Mouse (Mus musculus): ENCODE measurements around the gene Dhh. TPM values are rescaled to one million over a fixed set of nuclear protein-coding genes. Genes with fewer than 3 reads are reported as not detected.
A peak's percentile ranks its signal among the peaks of the same experiment; 100 is the strongest.

The Dhh gene
- polyA plus RNA-seq, 1 experiment from 2014 or later: 0.76 TPM

DNA sequence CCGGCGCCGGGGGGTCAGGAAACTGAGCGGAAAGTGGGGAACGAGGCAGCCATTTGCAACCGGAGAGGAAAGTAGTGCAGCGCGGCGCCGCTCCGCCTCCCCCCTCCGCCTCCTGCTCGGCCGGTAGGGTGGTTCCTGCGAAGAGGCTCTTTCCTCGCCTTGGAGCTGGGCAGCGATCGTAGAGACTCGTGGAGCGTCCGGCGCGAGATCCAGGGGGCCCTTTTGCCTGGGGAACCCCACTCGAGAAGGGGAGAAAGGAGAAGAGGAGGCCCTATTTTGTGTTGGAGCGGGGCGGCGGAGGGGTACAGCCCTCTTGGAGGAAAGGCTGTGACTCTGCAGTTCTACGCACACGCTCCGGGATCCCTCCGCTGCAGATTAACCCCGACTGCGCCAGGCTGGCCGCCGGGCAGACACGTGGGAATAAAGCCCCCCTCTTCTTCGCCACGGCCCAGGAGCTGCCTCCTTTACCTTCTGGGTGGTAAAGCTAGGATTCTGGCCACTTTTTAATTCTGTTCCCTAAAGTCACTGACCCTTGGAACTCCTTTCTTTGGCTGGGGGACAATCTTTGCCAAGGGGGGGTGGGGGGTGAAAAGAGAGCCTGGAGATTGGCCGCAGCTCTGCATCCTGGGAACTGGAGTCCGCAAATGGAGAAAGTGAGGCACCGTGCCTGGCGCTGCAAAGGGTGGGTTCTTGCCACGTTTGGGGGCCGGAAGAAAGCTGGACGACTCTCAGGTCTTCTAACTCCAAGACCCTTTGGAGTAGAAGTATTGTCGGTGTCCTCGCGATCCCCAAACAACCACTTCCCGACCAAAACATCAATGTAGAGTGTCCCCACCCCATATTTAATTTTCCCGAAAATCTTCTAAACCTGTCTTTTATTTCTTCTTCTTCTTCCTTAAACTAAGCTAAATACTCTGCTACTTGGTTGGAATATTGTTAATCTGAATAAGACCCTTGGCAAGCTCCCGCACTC is 26.1 kb downstream of the Dhh start:
- Histone ChIP-seq H3K27ac (replicated peaks; ENCODE audit: low read depth, low read length) (peak overlapping the region; percentile 98), H3K27me3 (ENCODE audit: control insufficient read depth, insufficient read depth, low read length) (no peaks in the 10 kb centered on the region), H3K9me3 (replicated peaks; ENCODE audit: control insufficient read depth, low read length) (no peaks in the 10 kb centered on the region), H3K36me3 (replicated peaks; ENCODE audit: control insufficient read depth, insufficient read depth, low read depth, low read length) (no peaks in the 10 kb centered on the region), H3K4me1 (ENCODE audit: control insufficient read depth, insufficient read depth, low read length) (peaks cover 14% of the 10 kb centered on the region), H3K4me2 (ENCODE audit: low read depth, low read length) (peak overlapping the region; percentile 96), H3K4me3 (ENCODE audit: low read depth, low read length) (peak overlapping the region; percentile 86), H3K9ac (replicated peaks; ENCODE audit: low read length) (peak overlapping the region; percentile 99)
- 1% methylated on average over 51 of the region's 51 CpGs for WGBS
- ATAC-seq (replicated peaks; ENCODE audit: insufficient number of reproducible peaks, low FRiP score, low TSS enrichment, low read depth) (peak; percentile 76), DNase-seq (ENCODE audit: low spot score) (peak; percentile 97)

GRCm38 (mm10) chr15:98871070-98871915 is 27.0 kb downstream of the Dhh start, which contains the start of gene Kmt2d:
TSS of gene Kmt2d (minus strand) at chr15:98871204.
- peak within 1 kb of the TSS; percentile 86 for H3K4me3 ChIP-seq (ENCODE audit: low read depth, low read length)
- H3K9me3 ChIP-seq (replicated peaks; ENCODE audit: control insufficient read depth, low read length): no peaks in the 10 kb centered on the region
- peaks cover 14% of the 10 kb centered on the region for H3K4me1 ChIP-seq (ENCODE audit: control insufficient read depth, insufficient read depth, low read length)
- peak within 1 kb of the TSS; percentile 96 for H3K4me2 ChIP-seq (ENCODE audit: low read depth, low read length)
- peak within 1 kb of the TSS; percentile 99 for H3K9ac ChIP-seq (replicated peaks; ENCODE audit: low read length)
- no peaks in the 10 kb centered on the region for H3K36me3 ChIP-seq (replicated peaks; ENCODE audit: control insufficient read depth, insufficient read depth, low read depth, low read length)
- H3K27me3 ChIP-seq (ENCODE audit: control insufficient read depth, insufficient read depth, low read length): no peaks in the 10 kb centered on the region
- peak within 1 kb of the TSS; percentile 98 for H3K27ac ChIP-seq (replicated peaks; ENCODE audit: low read depth, low read length)
- DNase-seq (ENCODE audit: low spot score): peak; percentile 74
- peak; percentile 40 for ATAC-seq (replicated peaks; ENCODE audit: insufficient number of reproducible peaks, low FRiP score, low TSS enrichment, low read depth)
- under 1% methylated on average over 72 of the region's 94 CpGs for WGBS

DNA sequence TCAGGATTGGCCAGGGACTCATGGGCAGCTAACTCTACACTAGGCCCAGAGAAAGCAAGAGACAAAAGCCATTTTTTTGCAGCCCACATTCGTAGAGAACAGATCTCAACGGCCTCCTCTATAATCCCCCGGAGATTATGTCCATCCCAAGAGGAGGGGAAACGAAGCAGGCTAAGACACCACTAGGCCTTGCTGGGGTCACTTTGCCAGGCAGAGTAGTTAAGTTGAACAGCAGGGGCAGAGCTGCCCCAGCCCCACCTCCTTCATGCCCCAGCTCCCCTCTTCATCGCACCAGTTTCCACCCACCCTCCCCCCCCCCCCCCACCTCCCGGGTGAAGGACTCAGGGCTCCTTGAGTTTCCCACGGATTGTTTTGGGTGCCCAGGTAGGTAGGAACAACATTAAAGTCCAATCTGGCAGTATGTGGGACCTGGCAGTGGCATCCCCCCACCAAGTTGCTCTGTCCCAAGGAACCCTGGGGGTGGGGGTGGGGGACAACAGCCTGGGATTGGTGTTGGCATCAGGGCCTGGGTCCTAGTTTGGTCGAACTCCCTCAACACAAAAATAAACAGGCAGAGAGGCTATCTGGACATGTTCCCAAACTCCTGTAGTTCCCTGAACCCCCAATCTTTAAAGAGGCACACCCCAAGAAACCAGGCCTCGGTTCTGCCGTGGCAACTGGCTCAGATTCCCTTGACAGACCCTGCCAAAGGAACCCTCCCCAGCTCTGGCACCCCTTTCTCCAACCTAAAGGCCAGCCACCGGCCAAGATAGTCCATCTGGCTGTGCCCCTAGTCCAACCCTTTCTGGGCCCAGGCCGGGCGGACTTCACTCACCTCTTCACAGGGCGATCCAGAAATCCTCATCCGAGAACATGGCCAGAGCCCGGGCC is 27.9 kb downstream of the Dhh start:
- ATAC-seq (replicated peaks; ENCODE audit: insufficient number of reproducible peaks, low FRiP score, low TSS enrichment, low read depth): no peak
- H3K27ac ChIP-seq (replicated peaks; ENCODE audit: low read depth, low read length): peak overlapping the region; percentile 98
- DNase-seq (ENCODE audit: low spot score): peak; percentile 25

GRCm38 (mm10) chr15:98869342-98870178 is 28.8 kb downstream of the Dhh start:
- no peak for DNase-seq (ENCODE audit: low spot score)
- Histone ChIP-seq H3K9me3 (replicated peaks; ENCODE audit: control insufficient read depth, low read length) (no peaks in the 10 kb centered on the region), H3K36me3 (replicated peaks; ENCODE audit: control insufficient read depth, insufficient read depth, low read depth, low read length) (peaks cover 13% of the 10 kb centered on the region), H3K27me3 (ENCODE audit: control insufficient read depth, insufficient read depth, low read length) (no peaks in the 10 kb centered on the region), H3K4me3 (ENCODE audit: low read depth, low read length) (peak overlapping the region; percentile 86), H3K27ac (replicated peaks; ENCODE audit: low read depth, low read length) (no peak overlapping the region), H3K9ac (replicated peaks; ENCODE audit: low read length) (peak overlapping the region; percentile 99), H3K4me2 (ENCODE audit: low read depth, low read length) (peak overlapping the region; percentile 96), H3K4me1 (ENCODE audit: control insufficient read depth, insufficient read depth, low read length) (peaks cover 14% of the 10 kb centered on the region)
- 13% methylated on average over 8 of the region's 8 CpGs for WGBS
- no peak for ATAC-seq (replicated peaks; ENCODE audit: insufficient number of reproducible peaks, low FRiP score, low TSS enrichment, low read depth)

More for the DNA sequence above, 27.9 kb downstream of the Dhh start:
- Histone ChIP-seq H3K4me2 (ENCODE audit: low read depth, low read length) (peak overlapping the region; percentile 96), H3K4me1 (ENCODE audit: control insufficient read depth, insufficient read depth, low read length) (peaks cover 14% of the 10 kb centered on the region), H3K4me3 (ENCODE audit: low read depth, low read length) (peak overlapping the region; percentile 86), H3K27me3 (ENCODE audit: control insufficient read depth, insufficient read depth, low read length) (no peaks in the 10 kb centered on the region), H3K36me3 (replicated peaks; ENCODE audit: control insufficient read depth, insufficient read depth, low read depth, low read length) (peaks cover 8% of the 10 kb centered on the region), H3K9me3 (replicated peaks; ENCODE audit: control insufficient read depth, low read length) (no peaks in the 10 kb centered on the region), H3K9ac (replicated peaks; ENCODE audit: low read length) (peak overlapping the region; percentile 99)
- under 1% methylated on average over 15 of the region's 16 CpGs for WGBS

GRCm38 (mm10) chr15:98868346-98869063 is 29.8 kb downstream of the Dhh start:
- no peak for ATAC-seq (replicated peaks; ENCODE audit: insufficient number of reproducible peaks, low FRiP score, low TSS enrichment, low read depth)
- Histone ChIP-seq H3K27me3 (ENCODE audit: control insufficient read depth, insufficient read depth, low read length) (no peaks in the 10 kb centered on the region), H3K4me1 (ENCODE audit: control insufficient read depth, insufficient read depth, low read length) (peaks cover 14% of the 10 kb centered on the region), H3K9ac (replicated peaks; ENCODE audit: low read length) (peak overlapping the region; percentile 99), H3K9me3 (replicated peaks; ENCODE audit: control insufficient read depth, low read length) (no peaks in the 10 kb centered on the region), H3K4me2 (ENCODE audit: low read depth, low read length) (peak overlapping the region; percentile 96), H3K36me3 (replicated peaks; ENCODE audit: control insufficient read depth, insufficient read depth, low read depth, low read length) (peaks cover 19% of the 10 kb centered on the region), H3K27ac (replicated peaks; ENCODE audit: low read depth, low read length) (no peak overlapping the region), H3K4me3 (ENCODE audit: low read depth, low read length) (peak overlapping the region; percentile 86)
- DNase-seq (ENCODE audit: low spot score): no peak
- WGBS: 49% methylated on average over 11 of the region's 11 CpGs

- H3K27ac ChIP-seq (replicated peaks; ENCODE audit: low read depth, low read length): no peak overlapping the region
- ATAC-seq (replicated peaks; ENCODE audit: insufficient number of reproducible peaks, low FRiP score, low TSS enrichment, low read depth) (no peak), DNase-seq (ENCODE audit: low spot score) (peak; percentile 59)
- H3K27me3 ChIP-seq (ENCODE audit: control insufficient read depth, insufficient read depth, low read length): no peaks in the 10 kb centered on the region
- peaks cover 26% of the 10 kb centered on the region for H3K36me3 ChIP-seq (replicated peaks; ENCODE audit: control insufficient read depth, insufficient read depth, low read depth, low read length)
- no peak overlapping the region for H3K4me3 ChIP-seq (ENCODE audit: low read depth, low read length)
- 72% methylated on average over 6 of the region's 6 CpGs for WGBS
- peaks cover 14% of the 10 kb centered on the region; the same call in 1 of the 2 replicates for H3K4me1 ChIP-seq (ENCODE audit: control insufficient read depth, insufficient read depth, low read length)
- H3K9me3 ChIP-seq (replicated peaks; ENCODE audit: control insufficient read depth, low read length): no peaks in the 10 kb centered on the region
- H3K9ac ChIP-seq (replicated peaks; ENCODE audit: low read length): no peak overlapping the region
- no peak overlapping the region for H3K4me2 ChIP-seq (ENCODE audit: low read depth, low read length)
These were observed 31.0 kb downstream of the Dhh start for GRCm38 (mm10) chr15:98867321-98867720.
